Mouse (Mus musculus) spleen, adult 2 months (tissue): ENCODE results near the gene Crhr2. TPM values are rescaled to one million over a fixed set of nuclear protein-coding genes. Genes with fewer than 3 reads are reported as not detected.

Experiments
- DNase-seq, 2 experiments: peaks; one replicate each; pipeline versions ENCODE4 v3.0.0 to v3.0.0-alpha.2; 2012 to 2021; ENCODE audit warnings: low spot score in 2 of 2, low read depth in 1 of 2
- H3K27ac ChIP-seq: fragments of 200-500 bp; 2 replicates; pipeline ENCODE4 v1.5.1; 2012; ENCODE audit warnings: low read length, inconsistent platforms; ENCODE audit not compliant: insufficient read depth
- H3K27me3 ChIP-seq: fragments of 200-500 bp; 2 replicates; pipeline ENCODE4 v1.6.1; 2012; ENCODE audit warnings: mild to moderate bottlenecking, moderate library complexity, low read length, inconsistent platforms; ENCODE audit not compliant: control insufficient read depth, insufficient read depth
- H3K36me3 ChIP-seq: fragments of 200-500 bp; 2 replicates; pipeline ENCODE4 v1.6.1; 2012; ENCODE audit warnings: mild to moderate bottlenecking, low read length, inconsistent platforms; ENCODE audit not compliant: control insufficient read depth, insufficient read depth
- H3K4me1 ChIP-seq: fragments of 200-500 bp; 2 replicates; pipeline ENCODE4 v1.6.1; 2011; ENCODE audit warnings: inconsistent platforms; ENCODE audit not compliant: control insufficient read depth, insufficient read depth, insufficient read length
- H3K4me3 ChIP-seq: fragments of 200-500 bp; 2 replicates; pipeline ENCODE4 v1.5.1; 2011; ENCODE audit warnings: mild to moderate bottlenecking, inconsistent platforms; ENCODE audit not compliant: insufficient read depth, insufficient read length; ENCODE audit errors: extremely low read depth
- CTCF ChIP-seq: fragments of 200-500 bp; IDR thresholded peaks from 2 replicates; pipeline ENCODE4 v1.5.1; 2011; ENCODE audit warnings: mild to moderate bottlenecking, inconsistent platforms; ENCODE audit not compliant: insufficient read depth, insufficient read length, insufficient replicate concordance; ENCODE audit errors: extremely low read depth
- POLR2A ChIP-seq: fragments of 200-500 bp; IDR thresholded peaks from 2 replicates; pipeline ENCODE4 v1.6.1; 2011; ENCODE audit warnings: low read depth, low read length, inconsistent platforms
- WGBS: fragments of 180-500 bp; shearing (Covaris S2); methylation state at CpG from one replicate; pipeline ENCODE4 v1.1.7; 2018; 5-methylcytosine and 5-hydroxymethylcytosine counted together
- polyA plus RNA-seq: library from polyadenylated mRNA; depleted of rRNA; stranded (reverse); fragments of >200 nt; gene quantifications from 2 replicates; pipeline ENCODE4 v1.2.3, GENCODE M21; 2012

The Crhr2 gene
- polyA plus RNA-seq, 1 experiment, result 0.07 TPM

- H3K27ac ChIP-seq, result no peak overlapping the region
- H3K27me3 ChIP-seq, result no peaks in the 10 kb centered on the region
- no peaks in the 10 kb centered on the region for H3K36me3 ChIP-seq
- no peak for TF ChIP-seq CTCF
- no peak for TF ChIP-seq POLR2A
- H3K4me1 ChIP-seq, result no peaks in the 10 kb centered on the region
- no peak overlapping the region for H3K4me3 ChIP-seq
- 59% methylated on average over 6 of the region's 6 CpGs for WGBS
- no peak for DNase-seq
Observed at GRCm38 (mm10) chr6:55093431-55094146, 39.2 kb downstream of the Crhr2 start.

GRCm38 (mm10) chr6:55091396-55091795 lies 41.4 kb downstream of the Crhr2 start:
- DNase-seq, result no peak
- no peaks in the 10 kb centered on the region for H3K4me1 ChIP-seq
- no peaks in the 10 kb centered on the region for H3K27me3 ChIP-seq

GRCm38 (mm10) chr6:55090639-55091038 lies 42.2 kb downstream of the Crhr2 start:
- Histone ChIP-seq H3K36me3 (no peaks in the 10 kb centered on the region), H3K4me3 (no peak overlapping the region), H3K4me1 (no peaks in the 10 kb centered on the region), H3K27ac (no peak overlapping the region), H3K27me3 (no peaks in the 10 kb centered on the region)
- WGBS, result 48% methylated on average over 4 of the region's 4 CpGs
- no peak for TF ChIP-seq POLR2A
- no peak for TF ChIP-seq CTCF
- DNase-seq, result no peak

More at GRCm38 (mm10) chr6:55091396-55091795, 41.4 kb downstream of the Crhr2 start:
- no peak for TF ChIP-seq POLR2A
- no peak for TF ChIP-seq CTCF
- Histone ChIP-seq H3K4me3 (no peak overlapping the region), H3K27ac (no peak overlapping the region), H3K36me3 (no peaks in the 10 kb centered on the region)
- 96% methylated on average over 9 of the region's 9 CpGs for WGBS

- WGBS, result 77% methylated on average over 4 of the region's 4 CpGs
- Histone ChIP-seq H3K4me3 (no peak overlapping the region), H3K27ac (no peak overlapping the region), H3K4me1 (no peaks in the 10 kb centered on the region), H3K27me3 (no peaks in the 10 kb centered on the region), H3K36me3 (no peaks in the 10 kb centered on the region)
- no peak for DNase-seq
- TF ChIP-seq CTCF (no peak), POLR2A (no peak)
Observed at GRCm38 (mm10) chr6:55087355-55087754, 45.5 kb downstream of the Crhr2 start.

GRCm38 (mm10) chr6:55082261-55083051 lies 50.4 kb downstream of the Crhr2 start:
- Histone ChIP-seq H3K4me3 (no peak overlapping the region), H3K27ac (no peak overlapping the region), H3K4me1 (no peaks in the 10 kb centered on the region), H3K36me3 (peaks cover 21% of the 10 kb centered on the region), H3K27me3 (no peaks in the 10 kb centered on the region)
- TF ChIP-seq CTCF, result no peak
- TF ChIP-seq POLR2A, result no peak
- DNase-seq, result no peak
- WGBS, result 50% methylated on average over 7 of the region's 7 CpGs

GRCm38 (mm10) chr6:55081379-55081778 lies 51.4 kb downstream of the Crhr2 start:
- H3K27me3 ChIP-seq, result no peaks in the 10 kb centered on the region
- TF ChIP-seq POLR2A (no peak), CTCF (no peak)
- no peaks in the 10 kb centered on the region for H3K4me1 ChIP-seq
- peaks cover 28% of the 10 kb centered on the region for H3K36me3 ChIP-seq
- DNase-seq, result no peak
- 88% methylated on average over 3 of the region's 3 CpGs for WGBS
- H3K27ac ChIP-seq, result no peak overlapping the region
- H3K4me3 ChIP-seq, result no peak overlapping the region
